Mouse (Mus musculus) embryo, embryonic 10 days (tissue): ENCODE measurements around the gene Rad23b.
A peak's percentile ranks its signal among the peaks of the same experiment; 100 is the strongest.
"Not testable (repeated sequence)": the region's sequence is repeated elsewhere in the genome, so short reads cannot be mapped to it uniquely, and the experiment has no call there.

ENCODE experiments used
- DNase-seq: peaks from one replicate; pipeline ENCODE4 v3.0.0-alpha.2; 2015; ENCODE audit warnings: low spot score

Gene Rad23b

DNA sequence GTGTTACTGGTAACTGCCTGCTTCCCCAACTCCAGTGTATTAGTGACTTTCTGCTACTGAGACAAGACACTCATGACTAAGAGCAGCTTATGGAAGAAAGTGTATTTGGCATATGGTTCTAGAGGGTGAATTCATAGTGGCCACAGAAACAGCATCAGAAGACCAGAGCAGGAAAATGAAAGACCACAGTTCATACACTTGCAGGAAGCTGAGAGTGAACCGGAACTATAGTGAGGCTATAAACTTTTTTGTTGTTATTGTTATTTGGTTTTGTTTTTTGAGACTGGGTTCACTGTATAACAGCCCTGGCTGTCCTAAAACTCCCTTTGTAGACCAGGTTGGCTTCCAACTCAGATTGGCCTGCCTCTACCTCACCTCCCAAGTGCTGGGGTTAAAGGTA is 6.0 kb downstream of the Rad23b start:
- no peak for DNase-seq

DNA sequence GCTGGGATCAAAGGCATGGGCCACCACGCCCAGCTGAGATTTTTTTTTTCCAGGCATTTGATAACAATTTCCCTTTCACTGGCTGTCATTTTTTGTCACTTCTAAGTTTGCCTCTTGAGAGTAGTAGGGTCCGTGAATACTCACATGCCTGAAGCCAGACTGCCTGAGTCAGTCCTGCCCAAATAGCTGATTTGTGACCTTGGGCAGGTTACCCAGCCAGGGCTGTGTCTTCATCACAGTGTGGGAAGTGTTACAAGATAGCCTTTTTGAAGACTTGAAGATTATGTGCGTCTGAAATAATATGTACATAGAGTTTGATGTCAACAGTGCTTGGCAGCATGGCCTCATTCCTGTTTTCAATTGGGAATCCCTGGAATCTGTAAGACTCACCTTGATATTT is 6.9 kb downstream of the Rad23b start:
- DNase-seq = no peak

DNA sequence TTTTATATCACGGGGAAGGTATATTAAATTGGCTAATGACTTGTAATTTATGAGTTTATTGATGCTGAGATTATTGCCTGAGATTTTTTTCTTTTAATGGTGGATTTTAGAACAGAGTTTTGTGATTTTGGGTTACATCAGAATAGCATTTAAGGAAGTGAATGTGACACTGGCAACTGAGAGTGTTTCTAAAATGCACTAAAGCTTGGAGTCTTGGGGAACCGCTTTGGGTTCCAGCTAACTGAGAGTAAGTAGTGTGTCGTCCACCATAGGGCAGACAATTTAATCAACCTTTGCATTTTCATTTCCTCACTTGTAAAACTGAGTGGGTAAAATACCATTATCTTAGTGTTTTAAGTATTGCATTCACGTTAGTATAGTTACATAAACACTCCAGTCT is 14.0 kb downstream of the Rad23b start:
- no peak for DNase-seq

DNA sequence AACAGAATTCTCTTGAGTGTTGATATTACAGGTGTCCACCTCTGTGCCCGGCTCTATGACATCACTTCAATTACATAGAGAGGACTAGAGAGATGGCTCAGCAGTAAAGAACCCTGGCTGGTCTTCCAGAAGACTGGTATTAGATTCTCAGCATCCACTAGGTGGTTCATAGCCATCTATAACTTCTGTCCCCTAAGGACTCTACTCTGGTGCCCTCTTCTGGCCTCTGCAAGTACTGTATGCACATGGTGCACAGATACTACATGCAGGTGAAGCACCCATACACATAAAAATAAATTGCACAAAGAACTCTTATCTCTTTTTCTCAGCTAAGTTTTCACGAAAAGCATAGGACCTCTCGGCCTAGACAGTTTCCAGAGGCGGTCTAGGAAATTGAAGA is 14.5 kb downstream of the Rad23b start:
- DNase-seq = peak; percentile 27

DNA sequence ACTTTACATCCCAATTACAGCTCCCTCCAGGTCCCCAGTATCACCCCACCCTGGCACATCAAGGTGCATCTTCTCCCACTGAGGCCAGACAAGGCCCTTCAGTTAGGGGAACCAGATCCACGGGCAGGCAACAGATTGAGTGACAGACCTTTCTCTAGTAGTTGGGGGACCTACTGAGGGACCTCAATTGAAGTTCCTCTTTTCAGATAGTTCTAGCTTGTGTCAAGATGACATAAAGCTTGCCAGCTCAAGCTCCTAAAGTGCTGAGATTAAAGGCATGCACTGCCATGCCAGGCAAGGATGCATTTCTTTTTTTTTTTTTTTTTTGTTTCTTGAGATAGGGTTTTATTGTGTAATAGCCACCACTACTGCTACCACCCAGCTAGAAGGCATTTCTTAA is 16.2 kb downstream of the Rad23b start:
- no peak for DNase-seq

DNA sequence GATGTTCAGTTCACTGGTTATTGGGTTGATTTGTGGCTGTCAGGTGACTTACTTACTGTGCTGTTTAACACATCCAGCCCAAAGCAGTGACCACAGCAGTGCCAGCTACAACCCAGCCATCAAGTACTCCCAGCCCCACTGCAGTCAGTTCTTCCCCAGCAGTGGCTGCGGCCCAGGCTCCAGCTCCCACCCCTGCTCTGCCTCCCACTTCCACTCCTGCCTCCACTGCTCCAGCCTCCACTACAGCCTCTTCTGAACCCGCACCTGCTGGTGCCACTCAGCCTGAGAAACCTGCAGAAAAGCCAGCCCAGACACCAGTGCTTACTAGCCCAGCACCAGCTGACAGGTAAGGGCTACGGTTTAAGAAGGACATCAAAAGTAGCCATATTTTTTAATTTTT is 20.3 kb downstream of the Rad23b start:
- no peak for DNase-seq

DNA sequence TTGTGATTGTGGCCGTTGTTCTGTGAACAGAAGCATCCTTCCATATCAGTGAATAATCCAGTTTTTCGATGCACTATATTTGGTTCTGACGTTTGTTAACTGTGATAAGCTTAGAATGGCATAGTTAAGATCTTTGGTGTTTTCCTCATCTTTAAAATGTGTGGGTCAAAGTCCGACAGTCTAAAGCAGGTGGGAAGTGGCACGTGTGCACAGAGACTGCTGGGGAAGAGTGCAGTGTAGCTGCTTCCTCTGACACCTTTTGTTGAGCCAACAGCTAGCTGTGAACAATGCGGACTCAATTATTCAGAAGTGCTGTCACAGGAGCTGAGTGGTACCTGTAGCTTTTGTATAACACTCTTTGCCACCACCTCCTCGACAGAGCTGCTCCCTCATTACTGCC is 21.5 kb downstream of the Rad23b start:
- no peak for DNase-seq

DNA sequence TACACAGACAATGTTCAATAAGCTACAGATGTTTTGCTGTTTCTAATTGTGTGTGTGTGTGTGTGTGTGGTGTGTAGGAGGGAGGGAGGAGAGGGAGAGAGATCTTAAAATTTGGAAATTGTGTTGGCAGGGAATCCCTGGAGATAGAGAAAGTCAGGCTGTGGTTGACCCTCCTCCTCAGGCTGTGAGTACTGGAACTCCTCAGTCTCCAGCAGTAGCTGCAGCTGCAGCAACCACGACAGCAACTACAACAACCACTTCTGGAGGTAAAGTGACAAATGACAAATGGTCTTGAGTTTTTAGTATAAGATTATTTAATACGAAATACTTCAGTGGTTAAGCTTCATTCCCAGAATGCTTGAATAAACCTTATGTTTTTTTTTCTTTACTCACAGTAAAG is 32.5 kb downstream of the Rad23b start:
- no peak for DNase-seq

DNA sequence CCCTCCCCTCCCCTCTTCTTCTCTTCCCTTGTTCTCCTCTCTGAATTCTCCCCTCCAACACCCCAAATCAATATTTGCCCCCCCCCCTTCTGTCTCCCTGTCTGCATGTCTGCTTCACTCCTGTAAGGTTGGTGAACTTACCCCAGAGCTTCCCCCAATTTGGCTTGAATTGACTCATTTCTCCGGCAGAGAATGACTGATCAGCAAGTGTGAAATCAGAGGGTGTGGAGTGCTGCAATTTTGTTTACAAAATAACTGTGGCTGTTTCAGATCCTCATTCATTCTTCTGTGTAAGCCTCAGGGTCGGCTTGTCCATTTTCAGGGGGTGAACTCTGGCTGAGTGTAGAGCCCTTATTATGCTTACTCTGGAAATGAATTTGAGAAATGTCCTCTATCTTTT is 36.9 kb downstream of the Rad23b start:
- DNase-seq = no peak

DNA sequence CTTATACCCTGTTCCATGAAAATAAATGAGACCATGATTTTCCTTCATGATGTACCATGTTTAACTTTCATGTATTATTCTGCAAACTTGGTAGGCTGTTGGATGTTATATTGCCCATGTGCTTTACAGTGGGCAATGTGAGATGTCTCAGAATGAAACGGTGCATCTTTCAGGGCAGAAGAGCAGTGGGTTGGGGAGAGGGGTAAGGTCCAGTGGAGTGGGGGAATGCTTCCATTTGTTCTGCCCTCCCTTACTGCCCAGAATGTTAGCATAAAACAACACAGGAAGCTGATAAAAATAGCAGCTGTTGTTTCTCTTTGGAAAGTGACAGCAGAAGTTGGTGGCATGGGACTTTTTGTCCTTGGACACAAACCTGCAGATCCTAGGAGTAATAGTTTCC is 41.6 kb downstream of the Rad23b start:
- DNase-seq = no peak

DNA sequence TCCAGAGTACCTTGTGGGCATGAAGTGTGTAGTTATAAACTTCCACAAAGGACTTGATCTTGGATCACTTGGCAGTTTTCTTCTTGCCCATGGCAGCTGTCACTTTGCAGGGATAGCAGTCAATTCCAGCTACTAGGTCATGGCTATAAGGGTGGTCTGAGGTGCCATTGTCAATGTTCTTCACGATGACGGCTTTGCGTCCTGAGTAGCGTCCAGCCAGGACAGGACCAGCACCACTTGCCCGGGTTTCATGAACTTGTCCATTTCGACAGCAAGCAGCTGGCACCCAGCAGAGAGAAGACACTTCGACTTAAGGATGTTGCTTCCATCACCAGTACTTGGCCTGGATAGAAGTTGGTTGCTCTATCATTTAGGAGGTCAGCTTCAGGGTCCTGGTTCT is 42.6 kb downstream of the Rad23b start:
- no peak for DNase-seq

DNA sequence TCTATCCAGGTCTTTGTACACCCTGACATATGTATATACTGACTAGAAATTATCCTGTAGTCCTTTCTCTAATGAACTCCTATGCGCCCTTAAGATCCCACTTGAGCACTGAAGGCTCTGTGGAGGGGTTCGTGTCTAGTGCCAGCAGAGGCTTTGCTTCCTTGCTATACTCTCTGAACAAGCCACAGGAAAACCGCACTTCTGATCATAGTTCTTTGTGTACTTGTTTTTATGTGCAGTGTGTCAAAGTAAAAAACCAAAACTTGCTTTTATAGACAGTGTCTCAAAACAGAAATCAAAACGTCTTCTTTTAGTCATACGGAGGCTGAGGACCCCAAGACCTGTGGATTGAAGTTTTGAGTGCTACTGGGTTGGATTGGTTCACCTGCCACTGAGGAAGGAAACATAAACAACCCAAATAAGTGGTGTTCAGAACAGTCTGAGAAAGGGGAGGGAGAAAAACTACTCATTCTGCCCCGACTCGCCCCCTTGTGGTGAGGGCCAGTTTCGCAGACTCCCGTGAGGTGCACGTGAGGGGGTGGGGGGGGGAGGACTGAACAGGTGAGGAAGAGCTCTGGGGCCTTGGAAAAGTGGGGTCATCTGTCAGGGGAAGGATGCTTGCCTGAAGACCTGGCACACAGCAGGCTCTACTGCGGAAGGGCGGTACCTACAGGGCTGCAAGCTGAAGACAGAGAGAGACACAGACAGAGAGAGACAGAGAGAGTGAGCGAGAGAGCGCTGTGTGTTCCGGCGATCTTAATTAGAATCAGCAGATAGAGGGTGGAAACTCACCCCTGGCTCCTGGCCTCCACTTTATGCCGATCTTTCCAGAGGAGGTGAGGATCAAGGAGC is 48.3 kb downstream of the Rad23b start:
- DNase-seq = peak; percentile 46

DNA sequence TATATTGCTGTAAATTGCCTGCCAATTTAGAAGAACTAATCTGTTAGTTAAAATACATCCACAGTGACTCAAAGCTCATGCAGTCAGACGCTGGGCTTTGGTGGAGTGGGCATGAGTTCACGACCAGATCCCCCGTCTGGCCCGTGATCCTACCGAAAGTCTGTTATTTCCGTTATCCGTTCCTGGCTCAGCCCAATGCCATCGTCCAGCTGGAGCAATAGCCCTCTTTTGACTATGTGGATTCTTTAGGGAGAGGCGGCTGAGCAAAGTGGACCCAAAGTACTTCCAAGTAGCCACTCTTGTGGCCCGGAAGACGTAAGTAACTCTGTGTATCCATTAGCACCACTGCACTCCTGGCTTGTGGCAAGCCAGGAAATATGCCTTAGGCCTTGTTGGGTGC is 49.1 kb downstream of the Rad23b start:
- DNase-seq = no peak

DNA sequence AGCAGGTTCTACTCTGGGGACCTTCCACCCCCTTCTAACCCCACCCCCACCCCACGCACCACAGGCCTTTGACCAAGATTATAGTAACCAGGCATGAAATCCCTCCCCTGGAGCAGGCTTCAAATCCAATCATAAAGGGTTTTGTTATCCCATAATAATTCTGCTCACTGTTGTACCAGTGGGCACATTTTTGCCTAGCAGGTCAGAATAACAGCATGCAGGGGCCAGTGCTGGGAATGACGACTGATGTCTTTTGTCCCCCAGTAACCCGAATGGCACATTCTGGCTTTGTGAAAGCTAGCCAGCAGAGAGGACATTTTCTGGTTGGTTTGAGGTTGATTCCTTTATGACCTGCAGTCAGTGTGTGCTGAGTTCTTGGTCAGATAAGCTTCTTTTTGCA is 55.5 kb downstream of the Rad23b start:
- DNase-seq = no peak

DNA sequence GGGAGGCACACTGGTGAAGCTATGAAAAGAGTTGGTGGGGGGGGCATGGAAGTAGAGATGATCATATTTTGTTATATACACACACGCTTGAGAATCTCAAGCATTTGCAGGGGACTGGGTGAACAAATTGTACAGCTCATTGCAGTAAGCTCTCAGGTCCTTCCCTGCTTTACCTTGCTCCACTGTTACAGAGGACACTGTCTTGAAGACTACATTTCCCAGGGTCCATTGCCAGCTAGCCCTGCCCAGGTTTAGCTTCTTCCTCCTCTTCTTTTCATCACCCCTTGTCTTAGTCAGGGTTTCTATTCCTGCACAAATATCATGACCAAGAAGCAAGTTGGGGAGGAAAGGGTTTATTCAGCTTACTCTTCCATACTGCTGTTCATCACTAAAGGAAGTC is 56.7 kb downstream of the Rad23b start:
- DNase-seq = no peak

DNA sequence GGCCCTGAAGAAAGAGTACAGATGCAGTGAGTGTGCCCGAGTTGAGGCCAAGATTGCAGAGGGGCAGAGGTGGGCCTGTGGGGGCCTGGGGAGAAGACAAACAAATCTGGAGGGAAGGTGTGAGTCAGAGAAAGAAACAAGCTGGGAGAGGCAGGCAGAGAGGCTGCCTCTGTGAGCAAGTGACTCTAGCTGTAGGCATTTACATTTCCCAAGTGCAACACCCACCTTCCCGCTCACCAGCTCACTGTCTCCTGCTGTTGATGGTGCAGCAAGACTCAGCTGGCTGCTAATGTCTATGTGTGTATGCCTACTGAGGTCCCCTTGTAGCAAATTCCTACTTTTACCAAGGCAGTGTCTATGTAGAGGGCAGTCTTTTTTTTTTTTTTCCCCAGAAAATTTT is 58.2 kb downstream of the Rad23b start:
- no peak for DNase-seq

DNA sequence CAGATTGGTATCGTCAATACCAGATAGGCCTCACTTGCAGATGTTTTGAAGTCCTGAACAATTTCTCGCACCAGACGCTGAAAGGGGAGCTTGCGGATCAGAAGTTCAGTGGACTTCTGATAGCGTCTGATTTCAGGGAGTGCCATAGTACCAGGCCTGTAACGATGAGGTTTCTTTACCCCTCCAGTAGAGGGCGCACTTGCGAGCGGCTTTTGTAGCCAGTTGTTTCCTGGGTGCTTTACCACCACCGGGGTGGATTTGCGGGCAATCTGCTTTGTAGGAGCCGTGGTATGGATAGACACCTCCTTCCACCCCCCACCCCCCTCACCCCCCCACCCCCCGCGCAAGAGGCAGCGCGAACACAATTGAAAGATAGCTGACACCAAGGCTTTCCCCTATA is 59.2 kb downstream of the Rad23b start:
- DNase-seq = no peak

DNA sequence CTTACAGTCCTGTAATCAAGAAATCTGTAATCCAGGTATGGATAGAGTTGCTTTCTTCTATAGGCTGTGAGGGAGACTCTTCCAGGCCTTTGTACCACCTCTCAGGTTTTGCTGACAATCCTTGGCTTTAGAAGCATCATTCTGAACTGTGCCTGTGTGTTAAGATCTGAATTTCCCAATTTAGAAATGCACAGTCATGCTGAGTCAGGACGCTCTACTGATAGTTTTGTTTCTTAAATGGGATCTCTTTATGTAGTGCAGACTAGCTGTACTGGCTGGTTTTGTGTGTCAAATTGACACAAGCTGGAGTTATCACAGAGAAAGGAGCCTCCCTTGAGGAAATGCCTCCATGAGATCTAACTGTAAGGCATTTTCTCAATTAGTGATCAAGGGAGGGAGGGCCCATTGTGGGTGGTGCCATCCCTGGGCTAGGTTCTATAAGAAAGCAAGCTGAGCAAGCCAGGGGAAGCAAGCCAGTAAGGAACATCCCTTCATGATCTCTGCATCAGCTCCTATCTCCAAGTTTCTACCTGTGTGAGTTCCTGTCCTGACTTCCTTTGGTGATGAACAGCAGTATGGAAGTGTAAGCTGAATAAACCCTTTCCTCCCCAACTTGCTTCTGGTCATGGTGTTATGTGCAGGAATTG is 59.9 kb downstream of the Rad23b start:
- DNase-seq = not testable (repeated sequence)

DNA sequence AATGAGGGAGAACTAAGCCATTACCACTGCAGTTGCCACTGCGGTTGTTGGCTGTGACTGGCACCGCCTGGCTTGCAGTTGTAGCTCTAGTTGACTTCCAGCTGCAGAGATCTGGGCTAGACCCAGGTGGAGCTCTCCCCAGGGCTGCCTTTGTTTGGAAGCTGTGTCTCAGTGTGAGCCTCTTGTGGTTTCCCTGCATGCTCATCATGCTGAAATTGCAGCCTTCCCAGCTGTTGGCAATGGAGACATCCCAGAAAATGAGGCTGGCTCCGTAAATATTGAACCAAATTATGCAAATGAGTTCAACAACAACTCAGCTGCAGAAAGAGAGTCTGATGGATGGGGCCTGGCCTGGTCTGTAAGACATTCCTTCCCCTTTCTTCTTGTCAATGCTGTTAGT is 66.0 kb downstream of the Rad23b start:
- DNase-seq = no peak

DNA sequence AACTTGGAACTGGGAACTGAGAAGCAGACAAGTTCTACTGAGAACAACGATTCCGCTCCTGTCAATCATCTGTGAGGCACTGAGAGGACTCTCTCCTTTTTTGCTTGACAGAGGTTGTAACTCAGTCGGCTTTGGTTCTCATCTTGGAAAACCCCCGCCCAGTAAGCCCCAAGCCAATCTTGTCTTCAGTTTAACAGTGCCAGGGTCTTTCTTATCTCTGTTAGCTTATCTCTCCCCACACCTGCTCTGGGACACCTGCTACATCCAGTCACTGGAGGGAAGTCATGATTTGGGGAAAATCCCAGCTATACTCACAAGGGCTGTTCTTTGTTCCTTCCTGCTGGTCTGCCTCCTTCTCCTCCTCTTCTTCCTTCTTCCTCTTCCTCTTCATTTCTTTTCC is 76.4 kb downstream of the Rad23b start:
- no peak for DNase-seq
